Mouse (Mus musculus): ENCODE data around the gene Bcan.

The Bcan gene

GRCm38 (mm10) chr3:87943586-87943985 is 56.4 kb downstream of the Bcan start:
- no peak for DNase-seq

GRCm38 (mm10) chr3:87942471-87942870 is 57.6 kb downstream of the Bcan start:
- no peak for DNase-seq

DNA sequence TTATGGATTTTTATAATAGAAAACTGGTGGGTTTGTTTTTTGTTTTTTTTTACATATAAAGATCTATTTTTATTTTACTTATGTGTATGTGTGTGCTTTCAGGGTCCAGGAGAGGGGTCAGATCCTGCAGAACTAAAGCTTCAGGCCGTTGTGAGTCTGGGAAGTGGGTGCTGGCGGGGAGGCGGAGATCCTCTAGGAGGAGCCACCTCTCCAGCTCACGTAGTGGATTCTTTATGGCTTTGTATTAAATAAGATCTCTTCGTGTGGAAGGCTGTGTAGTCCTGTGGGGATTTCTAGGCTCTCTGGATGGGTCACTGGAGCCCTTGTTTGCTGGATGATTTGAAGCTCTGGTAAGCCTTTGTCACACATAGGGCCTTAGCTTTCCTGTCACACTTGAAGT is 59.4 kb downstream of the Bcan start:
- no peak for DNase-seq

Data from cerebellum, adult 18-20 months (tissue).